Mouse (Mus musculus) liver, adult 2 months (tissue): ENCODE results near the gene Bin2.
A peak's percentile ranks its signal among the peaks of the same experiment; 100 is the strongest.

Experiments
- CTCF ChIP-seq: fragments of 200-500 bp; IDR thresholded peaks from 2 replicates; pipeline ENCODE4 v1.5.1; 2011; ENCODE audit warnings: low read depth, low read length, control low read depth
- POLR2A ChIP-seq: fragments of 200-500 bp; IDR thresholded peaks from 2 replicates; pipeline ENCODE4 v1.6.1; 2011; ENCODE audit warnings: low read length, control low read depth; ENCODE audit not compliant: insufficient read depth; ENCODE audit errors: extremely low read depth

- TF ChIP-seq POLR2A, result no peak
- TF ChIP-seq CTCF, result peak; percentile 71
Measured at GRCm38 (mm10) chr15:100612432-100612831, 56.9 kb downstream of the Bin2 start.
